ENCODE assay signal across 8 mouse cellular contexts in genomic region chr12:4906476-4906875, GRCm38 (mm10). TPM values are rescaled to one million over a fixed set of nuclear protein-coding genes. Genes with fewer than 3 reads are reported as not detected.
DNase-seq lines count a peak whose midpoint lies in the region; ATAC-seq lines count a peak whose summit lies in the region.

No protein-coding gene starts in this region.

- peaks cover 4% of the 10 kb centered on the region for H3K4me1 ChIP-seq in kidney, embryonic 15.5 days
- peaks cover 12% of the 10 kb centered on the region; the same call in 1 of the 2 replicates for H3K4me1 ChIP-seq in hindbrain, embryonic 15.5 days (replicated peaks)
- H3K4me1 ChIP-seq in midbrain, embryonic 15.5 days = peaks cover 7% of the 10 kb centered on the region

- H3K27me3 ChIP-seq in kidney, embryonic 15.5 days = no peaks in the 10 kb centered on the region
- H3K27me3 ChIP-seq in hindbrain, embryonic 15.5 days = no peaks in the 10 kb centered on the region
- H3K27me3 ChIP-seq in midbrain, embryonic 15.5 days (replicated peaks) = no peaks in the 10 kb centered on the region

- peak overlapping the region; percentile 85; the same call in 1 of the 2 replicates for H3K9ac ChIP-seq in kidney, embryonic 15.5 days
- H3K9ac ChIP-seq in hindbrain, embryonic 15.5 days = peak overlapping the region; percentile 73
- peak overlapping the region; percentile 67 for H3K9ac ChIP-seq in midbrain, embryonic 15.5 days

- peaks cover 4% of the 10 kb centered on the region; the same call in 1 of the 2 replicates for H3K36me3 ChIP-seq in kidney, embryonic 15.5 days
- H3K36me3 ChIP-seq in hindbrain, embryonic 15.5 days = no peaks in the 10 kb centered on the region; the same call in 1 of the 2 replicates
- H3K36me3 ChIP-seq in midbrain, embryonic 15.5 days (replicated peaks) = no peaks in the 10 kb centered on the region

- no peak for ATAC-seq in kidney, embryonic 15.5 days (replicated peaks; ENCODE audit: low FRiP score)
- no peak for ATAC-seq in hindbrain, embryonic 15.5 days (ENCODE audit: low FRiP score, low read depth)
- no peak for ATAC-seq in midbrain, embryonic 15.5 days (replicated peaks)

- DNase-seq in kidney, postnatal 36 days = no peak
- DNase-seq in c-Kit-negative CD71-positive TER-119-positive erythroid progenitor cells, embryonic 14.5 days (ENCODE audit: low read depth, low spot score) = peak; percentile 21
- no peak for DNase-seq in urinary bladder, adult 2 months (ENCODE audit: low spot score)
- DNase-seq in gastrocnemius, postnatal 4 days (ENCODE audit: low spot score in 2 of 2) = no peak
- DNase-seq in thymus, adult 18-20 months = no peak

- WGBS in kidney, embryonic 15.5 days = 44% methylated on average over 7 of the region's 7 CpGs
- WGBS in hindbrain, embryonic 15.5 days = 60% methylated on average over 7 of the region's 7 CpGs
- WGBS in midbrain, embryonic 15.5 days = 65% methylated on average over 7 of the region's 7 CpGs

- peak overlapping the region; percentile 91 for H3K4me2 ChIP-seq in kidney, embryonic 15.5 days
- H3K4me2 ChIP-seq in hindbrain, embryonic 15.5 days = peak overlapping the region; percentile 59
- H3K4me2 ChIP-seq in midbrain, embryonic 15.5 days = peak overlapping the region; percentile 61

- H3K4me3 ChIP-seq in kidney, embryonic 15.5 days (replicated peaks) = peak overlapping the region; percentile 78
- peak overlapping the region; percentile 83 for H3K4me3 ChIP-seq in hindbrain, embryonic 15.5 days
- peak overlapping the region; percentile 60 for H3K4me3 ChIP-seq in midbrain, embryonic 15.5 days

- H3K9me3 ChIP-seq in kidney, embryonic 15.5 days (replicated peaks) = no peaks in the 10 kb centered on the region
- no peaks in the 10 kb centered on the region for H3K9me3 ChIP-seq in hindbrain, embryonic 15.5 days
- H3K9me3 ChIP-seq in midbrain, embryonic 15.5 days = no peaks in the 10 kb centered on the region

- H3K27ac ChIP-seq in kidney, embryonic 15.5 days = no peak overlapping the region
- peak overlapping the region; percentile 87 for H3K27ac ChIP-seq in hindbrain, embryonic 15.5 days (replicated peaks)
- peak overlapping the region; percentile 87; the same call in 1 of the 2 replicates for H3K27ac ChIP-seq in midbrain, embryonic 15.5 days

RNA-seq across cellular contexts. Expression of gene Ubxn2a, which starts 1.0 kb away (rescaled TPM):
- polyA plus RNA-seq in kidney, embryonic 15.5 days (2015; fragmentation: Nextera tagmentation; extraction: Ambion mirVana) = 28.4 and 28.7 TPM in 2 replicates
- polyA plus RNA-seq in hindbrain, embryonic 15.5 days (2015; fragmentation: Nextera tagmentation; extraction: Ambion mirVana) = 44.7 and 46.7 TPM in 2 replicates
- 40.4 and 41.7 TPM in 2 replicates for polyA plus RNA-seq in midbrain, embryonic 15.5 days (2015; fragmentation: Nextera tagmentation; extraction: Ambion mirVana)
- 16.2 and 19.0 TPM in 2 replicates for polyA plus RNA-seq in urinary bladder, adult 2 months (2012; rRNA removed)
- 10 to 100 TPM; 31.9 to 36.7 TPM for total RNA-seq in gastrocnemius, postnatal 4 days (2021)

RNA-seq across cellular contexts. Expression of gene Atad2b, which starts 10.7 kb away (rescaled TPM):
- 10.5 and 10.8 TPM in 2 replicates for polyA plus RNA-seq in kidney, embryonic 15.5 days (2015; fragmentation: Nextera tagmentation; extraction: Ambion mirVana)
- 9.0 and 10.2 TPM in 2 replicates for polyA plus RNA-seq in hindbrain, embryonic 15.5 days (2015; fragmentation: Nextera tagmentation; extraction: Ambion mirVana)
- 11.2 and 11.3 TPM in 2 replicates for polyA plus RNA-seq in midbrain, embryonic 15.5 days (2015; fragmentation: Nextera tagmentation; extraction: Ambion mirVana)
- 7.8 and 8.2 TPM in 2 replicates for polyA plus RNA-seq in urinary bladder, adult 2 months (2012; rRNA removed)
- total RNA-seq in gastrocnemius, postnatal 4 days (2021) = 10 to 100 TPM; 30.4 to 35.2 TPM

RNA-seq across cellular contexts. Expression of gene Mfsd2b, which starts 32.3 kb away (rescaled TPM):
- polyA plus RNA-seq in kidney, embryonic 15.5 days (2015; fragmentation: Nextera tagmentation; extraction: Ambion mirVana) = 1.3 TPM in 2 replicates
- polyA plus RNA-seq in hindbrain, embryonic 15.5 days (2015; fragmentation: Nextera tagmentation; extraction: Ambion mirVana) = 2.4 and 2.6 TPM in 2 replicates
- 2.6 TPM in 2 replicates for polyA plus RNA-seq in midbrain, embryonic 15.5 days (2015; fragmentation: Nextera tagmentation; extraction: Ambion mirVana)
- 1.1 TPM in 2 replicates for polyA plus RNA-seq in urinary bladder, adult 2 months (2012; rRNA removed)
- 1 to 10 TPM in 1 of 2 experiments, under 1 TPM in 1; 0.65 to 1.3 TPM for total RNA-seq in gastrocnemius, postnatal 4 days (2021)
